Mouse (Mus musculus): ENCODE data around the gene Vps51.

- TF ChIP-seq CTCF (IDR thresholded peaks at IDR 0.05; ENCODE audit: control insufficient read depth, insufficient read depth, insufficient read length) (peak; percentile 29), FOSL1 (IDR thresholded peaks at IDR 0.05; ENCODE audit: insufficient read depth, low read length, poor library complexity, severe bottlenecking) (no peak), USF1 (IDR thresholded peaks at IDR 0.05; ENCODE audit: low read depth) (no peak), CEBPB (IDR thresholded peaks at IDR 0.05; ENCODE audit: low read depth) (no peak), MYOG (IDR thresholded peaks at IDR 0.05; ENCODE audit: control insufficient read depth, extremely low read depth, insufficient read length) (no peak), MAX (IDR thresholded peaks at IDR 0.05) (no peak), MYOD1 (IDR thresholded peaks at IDR 0.05; ENCODE audit: control insufficient read depth, insufficient read length, low read depth) (no peak)
Observed at GRCm38 (mm10) chr19:6126289-6126688, 49.3 kb upstream of the Vps51 start.

All from C2C12 (cell line).